Mouse (Mus musculus): ENCODE results near the gene Cnnm3. TPM values are rescaled to one million over a fixed set of nuclear protein-coding genes. Genes with fewer than 3 reads are reported as not detected.

The Cnnm3 gene
- polyA plus RNA-seq, 1 experiment, result 10.9 TPM

DNA sequence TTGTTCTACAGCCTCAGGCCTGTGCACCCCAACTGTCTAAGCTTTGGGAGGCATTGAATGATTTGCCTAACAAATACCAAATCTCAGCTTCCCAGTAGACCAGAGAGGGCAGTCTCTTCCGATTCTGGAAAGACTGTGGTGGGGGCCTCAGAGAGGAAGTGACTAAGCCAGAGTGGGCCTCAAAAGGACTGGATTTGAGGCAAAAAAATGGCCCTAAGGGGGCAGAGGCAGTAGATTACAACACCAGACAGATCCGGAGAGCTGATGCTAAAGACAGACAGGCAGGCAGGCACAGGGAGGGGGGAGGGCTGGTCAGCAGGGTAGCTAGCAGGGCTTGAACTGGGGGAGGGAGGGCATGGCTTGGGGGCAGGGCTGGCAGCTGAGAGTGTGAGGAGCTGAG, 54.8 kb downstream of the Cnnm3 start:
- Histone ChIP-seq H3K27ac (ENCODE audit: control insufficient read depth, insufficient read depth, low read depth, low read length, poor library complexity) (no peak overlapping the region), H3K4me1 (ENCODE audit: control insufficient read depth, insufficient read depth, low read length) (no peaks in the 10 kb centered on the region; the same call in 1 of the 2 replicates), H3K4me3 (replicated peaks; ENCODE audit: control insufficient read depth, low read depth, low read length) (no peak overlapping the region)
- 19% methylated on average over 2 of the region's 2 CpGs for WGBS
- TF ChIP-seq POLR2A (IDR thresholded peaks at IDR 0.05; ENCODE audit: borderline replicate concordance, control insufficient read depth, low read depth, low read length) (no peak), CTCF (IDR thresholded peaks at IDR 0.05; ENCODE audit: control insufficient read depth, insufficient read depth, low read length) (no peak)

DNA sequence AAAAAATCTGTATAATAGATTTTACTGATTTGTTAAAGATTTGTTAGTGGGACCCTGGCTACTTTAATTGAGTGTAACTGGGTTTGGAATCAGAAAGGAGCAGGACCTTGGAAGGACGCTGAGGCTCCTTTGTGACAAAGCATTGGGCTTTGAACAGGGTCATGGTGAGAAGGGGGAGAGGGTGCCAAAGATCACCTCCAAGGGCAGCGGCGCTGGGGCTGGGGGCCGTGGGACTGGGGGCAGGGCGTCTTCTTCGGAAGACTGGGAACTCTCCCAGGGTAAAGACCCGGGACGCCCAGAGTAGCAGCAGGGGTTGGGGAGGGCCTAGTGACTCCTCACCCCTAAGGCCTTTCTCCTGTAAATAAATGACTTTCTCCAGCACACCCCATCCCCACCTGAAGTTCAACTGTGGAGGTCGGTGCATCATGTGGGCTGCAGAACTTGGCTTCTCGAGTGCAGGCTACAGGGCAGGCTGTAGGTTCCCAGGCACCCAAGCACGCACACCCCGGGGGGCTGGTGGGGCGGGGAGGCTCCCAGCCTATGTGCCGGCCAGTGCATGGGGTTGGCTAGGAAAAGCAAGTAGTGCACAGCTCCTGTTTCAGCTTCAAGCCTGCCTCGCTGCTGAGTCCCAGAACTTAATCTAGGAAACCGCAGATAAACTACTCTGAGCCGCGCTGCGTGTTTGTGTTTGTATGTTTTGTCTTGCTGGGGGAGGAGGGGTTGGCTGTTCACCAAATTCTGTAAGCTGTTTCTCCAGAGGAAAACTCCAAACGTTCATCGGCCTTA, 56.3 kb downstream of the Cnnm3 start:
- H3K27ac ChIP-seq (ENCODE audit: control insufficient read depth, insufficient read depth, low read depth, low read length, poor library complexity), result no peak overlapping the region

DNA sequence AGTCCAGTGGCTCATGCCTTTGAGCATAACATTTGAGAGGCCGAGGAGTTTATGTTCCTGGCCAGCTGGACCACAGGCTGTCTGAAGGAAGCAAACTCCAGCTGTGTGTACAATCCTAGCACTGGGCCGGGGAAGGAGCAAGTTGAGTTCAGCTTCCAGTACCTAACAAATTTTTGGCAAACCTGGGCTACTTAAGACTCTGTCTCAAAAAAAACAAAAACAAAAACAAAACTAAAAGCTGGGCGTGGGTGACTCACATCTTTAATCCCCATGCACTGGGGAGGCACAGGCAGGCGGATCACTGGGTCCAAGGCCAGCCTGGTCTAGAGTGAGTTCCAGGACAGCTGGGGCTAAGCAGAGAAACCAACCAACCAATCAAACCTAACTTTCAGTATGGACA, 57.1 kb downstream of the Cnnm3 start:
- no peak overlapping the region for H3K27ac ChIP-seq (ENCODE audit: control insufficient read depth, insufficient read depth, low read depth, low read length, poor library complexity)
- no peaks in the 10 kb centered on the region; the same call in 1 of the 2 replicates for H3K4me1 ChIP-seq (ENCODE audit: control insufficient read depth, insufficient read depth, low read length)
- TF ChIP-seq CTCF (IDR thresholded peaks at IDR 0.05; ENCODE audit: control insufficient read depth, insufficient read depth, low read length) (no peak), POLR2A (IDR thresholded peaks at IDR 0.05; ENCODE audit: borderline replicate concordance, control insufficient read depth, low read depth, low read length) (no peak)
- no peak overlapping the region for H3K4me3 ChIP-seq (replicated peaks; ENCODE audit: control insufficient read depth, low read depth, low read length)
- 70% methylated on average over 4 of the region's 4 CpGs for WGBS

More for the DNA sequence above, 56.3 kb downstream of the Cnnm3 start:
- 88% methylated on average over 21 of the region's 21 CpGs for WGBS
- H3K4me1 ChIP-seq (ENCODE audit: control insufficient read depth, insufficient read depth, low read length), result no peaks in the 10 kb centered on the region; the same call in 1 of the 2 replicates
- TF ChIP-seq POLR2A (IDR thresholded peaks at IDR 0.05; ENCODE audit: borderline replicate concordance, control insufficient read depth, low read depth, low read length), result no peak
- no peak for TF ChIP-seq CTCF (IDR thresholded peaks at IDR 0.05; ENCODE audit: control insufficient read depth, insufficient read depth, low read length)
- H3K4me3 ChIP-seq (replicated peaks; ENCODE audit: control insufficient read depth, low read depth, low read length), result no peak overlapping the region

DNA sequence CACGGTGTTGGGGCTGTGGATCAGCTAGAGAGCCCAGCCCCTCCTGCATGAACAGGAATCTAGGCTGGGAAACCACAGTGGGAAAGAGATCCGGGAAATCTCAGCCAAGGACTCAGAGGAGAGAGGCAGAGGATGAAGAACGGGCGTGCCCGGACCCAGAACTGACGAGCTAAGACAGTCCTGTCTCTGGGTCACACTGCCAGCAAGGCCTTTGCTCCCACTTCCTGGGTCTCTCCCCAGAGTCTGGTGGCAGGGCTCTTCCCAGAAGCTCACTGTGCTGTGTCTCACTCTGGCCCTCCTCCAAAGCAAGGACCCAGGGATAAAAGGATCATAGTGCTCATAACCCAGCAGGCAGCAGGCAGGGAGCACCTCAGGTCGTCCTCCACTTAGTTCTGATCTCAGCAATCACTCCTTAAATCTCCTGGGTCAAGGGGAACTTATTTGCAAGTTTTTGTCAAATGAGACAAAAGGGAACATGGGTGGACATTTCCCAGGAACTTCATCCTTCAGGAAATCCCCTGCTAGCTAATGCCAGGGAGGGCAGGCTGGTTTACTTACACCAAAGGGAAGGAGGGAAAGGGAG, 58.1 kb downstream of the Cnnm3 start:
- Histone ChIP-seq H3K4me1 (ENCODE audit: control insufficient read depth, insufficient read depth, low read length) (no peaks in the 10 kb centered on the region; the same call in 1 of the 2 replicates), H3K27ac (ENCODE audit: control insufficient read depth, insufficient read depth, low read depth, low read length, poor library complexity) (no peak overlapping the region), H3K4me3 (replicated peaks; ENCODE audit: control insufficient read depth, low read depth, low read length) (no peak overlapping the region)
- whole genome bisulfite sequencing, result 41% methylated on average over 7 of the region's 7 CpGs
- TF ChIP-seq POLR2A (IDR thresholded peaks at IDR 0.05; ENCODE audit: borderline replicate concordance, control insufficient read depth, low read depth, low read length), result no peak
- no peak for TF ChIP-seq CTCF (IDR thresholded peaks at IDR 0.05; ENCODE audit: control insufficient read depth, insufficient read depth, low read length)

DNA sequence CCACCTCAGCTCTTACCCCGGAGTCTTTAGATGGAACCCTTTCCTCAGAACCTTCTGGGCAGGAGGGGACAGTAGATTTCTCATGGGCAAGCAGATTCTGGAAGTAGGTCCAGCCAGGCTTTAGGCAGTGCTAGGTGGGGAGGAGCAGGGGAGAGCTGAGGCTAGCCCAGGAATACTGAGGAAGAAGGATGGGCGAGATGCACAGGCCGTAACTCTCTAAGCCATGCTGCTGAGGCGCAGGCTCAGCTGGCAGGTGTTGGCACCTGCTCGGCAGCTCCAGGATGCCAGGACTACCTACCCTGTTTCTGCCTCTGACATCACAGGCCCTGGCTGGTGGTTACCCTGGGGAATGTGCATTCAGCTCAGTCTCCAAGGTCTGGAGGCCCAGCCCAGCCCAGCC, 58.7 kb downstream of the Cnnm3 start:
- whole genome bisulfite sequencing, result 86% methylated on average over 5 of the region's 5 CpGs
- no peak overlapping the region for H3K27ac ChIP-seq (ENCODE audit: control insufficient read depth, insufficient read depth, low read depth, low read length, poor library complexity)
- TF ChIP-seq POLR2A (IDR thresholded peaks at IDR 0.05; ENCODE audit: borderline replicate concordance, control insufficient read depth, low read depth, low read length) (no peak), CTCF (IDR thresholded peaks at IDR 0.05; ENCODE audit: control insufficient read depth, insufficient read depth, low read length) (no peak)
- no peaks in the 10 kb centered on the region; the same call in 1 of the 2 replicates for H3K4me1 ChIP-seq (ENCODE audit: control insufficient read depth, insufficient read depth, low read length)
- H3K4me3 ChIP-seq (replicated peaks; ENCODE audit: control insufficient read depth, low read depth, low read length), result no peak overlapping the region

DNA sequence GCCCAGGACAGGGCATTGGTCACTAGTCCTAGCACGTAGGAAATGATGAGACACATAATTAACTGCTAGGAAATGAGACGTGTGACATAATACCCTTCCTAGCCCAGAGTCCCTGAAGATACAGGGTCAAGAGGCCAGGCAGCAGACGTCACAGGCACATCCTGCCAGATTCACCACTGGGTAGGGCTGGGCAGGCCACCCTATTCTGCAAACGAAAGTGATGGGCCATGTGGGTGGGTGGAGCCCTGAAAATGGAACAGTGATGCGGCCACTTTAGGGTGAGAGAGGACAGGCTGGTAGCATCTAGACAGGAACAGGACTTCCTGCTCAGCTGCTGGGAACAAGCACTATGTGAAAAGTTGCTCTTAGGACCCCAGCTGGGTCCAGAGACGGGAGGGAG, 60.0 kb downstream of the Cnnm3 start:
- 11% methylated on average over 6 of the region's 6 CpGs for WGBS
- Histone ChIP-seq H3K27ac (ENCODE audit: control insufficient read depth, insufficient read depth, low read depth, low read length, poor library complexity) (no peak overlapping the region), H3K4me3 (replicated peaks; ENCODE audit: control insufficient read depth, low read depth, low read length) (no peak overlapping the region), H3K4me1 (ENCODE audit: control insufficient read depth, insufficient read depth, low read length) (no peaks in the 10 kb centered on the region; the same call in 1 of the 2 replicates)
- no peak for TF ChIP-seq POLR2A (IDR thresholded peaks at IDR 0.05; ENCODE audit: borderline replicate concordance, control insufficient read depth, low read depth, low read length)
- no peak for TF ChIP-seq CTCF (IDR thresholded peaks at IDR 0.05; ENCODE audit: control insufficient read depth, insufficient read depth, low read length)

DNA sequence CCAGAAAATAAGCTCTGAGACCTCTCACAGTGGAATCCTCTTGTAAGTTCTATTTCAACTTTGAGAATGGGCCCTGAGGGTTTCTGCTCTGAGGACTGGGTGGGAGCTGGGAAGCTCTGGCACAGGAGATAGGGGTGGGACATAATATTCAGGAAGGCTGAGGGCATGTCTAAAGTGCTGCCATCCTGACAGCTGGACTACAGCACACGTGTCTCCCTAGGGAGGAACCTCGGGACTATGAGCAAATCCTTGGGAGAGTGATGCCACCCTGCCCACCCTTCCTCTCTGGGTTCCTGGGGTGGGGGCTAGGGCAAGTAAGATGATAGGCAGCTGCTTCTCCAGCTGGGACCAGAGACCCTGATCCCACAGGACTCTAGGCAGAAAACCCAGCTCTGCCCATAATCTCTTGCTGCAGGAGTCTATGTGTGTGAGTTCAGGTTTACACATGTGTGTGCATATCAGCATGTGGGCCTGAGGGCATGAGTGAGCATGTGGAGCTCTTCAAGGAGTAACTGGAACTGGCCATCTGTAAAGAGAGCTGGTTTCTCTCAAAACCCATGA, 60.6 kb downstream of the Cnnm3 start:
- TF ChIP-seq CTCF (IDR thresholded peaks at IDR 0.05; ENCODE audit: control insufficient read depth, insufficient read depth, low read length) (no peak), POLR2A (IDR thresholded peaks at IDR 0.05; ENCODE audit: borderline replicate concordance, control insufficient read depth, low read depth, low read length) (no peak)
- no peak overlapping the region for H3K4me3 ChIP-seq (replicated peaks; ENCODE audit: control insufficient read depth, low read depth, low read length)
- H3K27ac ChIP-seq (ENCODE audit: control insufficient read depth, insufficient read depth, low read depth, low read length, poor library complexity), result no peak overlapping the region
- 49% methylated on average over 2 of the region's 2 CpGs for WGBS
- no peaks in the 10 kb centered on the region; the same call in 1 of the 2 replicates for H3K4me1 ChIP-seq (ENCODE audit: control insufficient read depth, insufficient read depth, low read length)

DNA sequence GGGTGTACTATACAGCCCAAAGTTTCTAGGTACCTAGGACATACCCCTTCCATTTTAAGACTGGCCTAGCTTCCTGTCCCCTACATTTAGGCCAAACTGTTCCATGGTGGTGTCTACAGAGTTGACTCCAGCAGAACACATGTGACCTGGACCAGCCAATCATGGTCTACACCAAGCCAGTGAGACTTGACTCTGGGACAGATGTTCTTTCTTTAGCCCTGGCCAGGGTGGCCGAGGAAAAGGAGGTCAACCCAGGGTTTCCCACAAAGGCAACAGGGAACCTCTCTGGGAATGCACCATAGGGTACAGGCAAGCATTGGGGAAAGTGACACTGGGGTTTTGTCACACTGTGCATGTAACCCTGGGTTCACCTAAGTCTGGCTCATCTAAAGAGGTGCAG, 61.0 kb downstream of the Cnnm3 start:
- Histone ChIP-seq H3K4me1 (ENCODE audit: control insufficient read depth, insufficient read depth, low read length) (no peaks in the 10 kb centered on the region; the same call in 1 of the 2 replicates), H3K27ac (ENCODE audit: control insufficient read depth, insufficient read depth, low read depth, low read length, poor library complexity) (no peak overlapping the region), H3K4me3 (replicated peaks; ENCODE audit: control insufficient read depth, low read depth, low read length) (no peak overlapping the region)
- 67% methylated on average over 1 of the region's 1 CpGs for WGBS
- no peak for TF ChIP-seq POLR2A (IDR thresholded peaks at IDR 0.05; ENCODE audit: borderline replicate concordance, control insufficient read depth, low read depth, low read length)
- no peak for TF ChIP-seq CTCF (IDR thresholded peaks at IDR 0.05; ENCODE audit: control insufficient read depth, insufficient read depth, low read length)
